In genomic region chr13:44663062-44663461, GRCm38 (mm10) we compare ENCODE assay signal across 18 mouse cellular contexts.
DNase-seq lines count a peak whose midpoint lies in the region; ATAC-seq lines count a peak whose summit lies in the region.
"Had no signal": no experiment of that assay in that cellular context is flagged by ENCODE, and none has a peak within 500 bp of the region (broad histone marks: within the 10 kb centered on the region; RNA-seq: fewer than 3 reads in every experiment).

No protein-coding gene starts in this region.

- no peak overlapping the region for H3K4me3 ChIP-seq in liver, embryonic 12.5 days
- H3K4me3 ChIP-seq: embryonic facial prominence, embryonic 12.5 days; forebrain, embryonic 15.5 days; midbrain, embryonic 15.5 days had no signal

- H3K4me1 ChIP-seq in liver, embryonic 12.5 days: peaks cover 51% of the 10 kb centered on the region
- H3K4me1 ChIP-seq: forebrain, embryonic 15.5 days; midbrain, embryonic 15.5 days had no signal

- peak; percentile 94 for ATAC-seq in liver, embryonic 12.5 days
- ATAC-seq: forebrain, embryonic 15.5 days; hindbrain, embryonic 16.5 days; midbrain, embryonic 15.5 days had no signal

- peak overlapping the region; percentile 84 for H3K27ac ChIP-seq in liver, embryonic 12.5 days
- H3K27ac ChIP-seq: embryonic facial prominence, embryonic 12.5 days; forebrain, embryonic 15.5 days; midbrain, embryonic 15.5 days had no signal

- intact Hi-C loops in left cerebral cortex, postnatal 14 days (cut with DNase I): no loop called here

- H3K4me2 ChIP-seq in liver, embryonic 12.5 days: peak overlapping the region; percentile 57
- H3K4me2 ChIP-seq: embryonic facial prominence, embryonic 12.5 days; forebrain, embryonic 15.5 days; lung, embryonic 14.5 days; midbrain, embryonic 15.5 days had no signal

- H3K9ac ChIP-seq in liver, embryonic 12.5 days: peak overlapping the region; percentile 35; the same call in 1 of the 2 replicates
- H3K9ac ChIP-seq: embryonic facial prominence, embryonic 12.5 days; forebrain, embryonic 15.5 days; lung, embryonic 14.5 days; midbrain, embryonic 15.5 days had no signal

- H3K27me3 ChIP-seq in liver, embryonic 12.5 days (replicated peaks): no peaks in the 10 kb centered on the region; the same call in 1 of the 2 replicates
- H3K27me3 ChIP-seq: CH12.LX; embryonic facial prominence, embryonic 12.5 days; forebrain, embryonic 15.5 days; midbrain, embryonic 15.5 days had no signal

- H3K36me3 ChIP-seq in liver, embryonic 12.5 days: no peaks in the 10 kb centered on the region
- H3K36me3 ChIP-seq: embryonic facial prominence, embryonic 12.5 days; forebrain, embryonic 15.5 days; midbrain, embryonic 15.5 days had no signal

- no peaks in the 10 kb centered on the region for H3K9me3 ChIP-seq in liver, embryonic 12.5 days (replicated peaks)
- H3K9me3 ChIP-seq: embryonic facial prominence, embryonic 12.5 days; forebrain, embryonic 15.5 days; midbrain, embryonic 15.5 days had no signal

- peak; percentile 84 for DNase-seq in MEL-GATA-1-ER (ENCODE audit: extremely low read depth, low read depth)
- DNase-seq in c-Kit-positive CD71-positive TER-119-positive erythroid progenitor cells, embryonic 14.5 days (ENCODE audit: low spot score): peak; percentile 98
- DNase-seq in spleen, postnatal 36 days (ENCODE audit: low spot score in 2 of 2): peak; percentile 14 to 54
- no peak for DNase-seq in left cerebral cortex, adult 11 months (ENCODE audit: low spot score)
- no peak for DNase-seq in thymus, postnatal 4 days
- DNase-seq in left cerebral cortex, postnatal 14 days (ENCODE audit: low spot score in 2 of 2): no peak
- DNase-seq: adrenal gland, postnatal 36 days; cerebellum, adult 9-10 months; gastrocnemius, postnatal 14 days; kidney, postnatal 25 days; lung, embryonic 14.5 days; thymus, postnatal 36 days had no signal

- WGBS in liver, embryonic 12.5 days (ENCODE audit: insufficient replicate concordance): 25% methylated on average over 11 of the region's 11 CpGs

Comparison
In these comparisons a context has a peak if more than half of its experiments do, and no peak if none do; other contexts are left out.
1. DNase-seq: peak in MEL-GATA-1-ER (single experiment), c-Kit-positive CD71-positive TER-119-positive erythroid progenitor cells, embryonic 14.5 days (single experiment) and spleen, postnatal 36 days (2 of 2); none in left cerebral cortex, adult 11 months (single experiment), thymus, postnatal 4 days (single experiment) and left cerebral cortex, postnatal 14 days (0 of 2).